Mouse (Mus musculus) bone marrow, adult 2 months (tissue): ENCODE data around the gene Gli2.

Experiments
- CTCF ChIP-seq: fragments of 200-500 bp; IDR thresholded peaks from 2 replicates; pipeline ENCODE4 v1.5.1; 2011; ENCODE audit warnings: low read length, control low read depth; ENCODE audit not compliant: control insufficient read depth, insufficient read depth
- POLR2A ChIP-seq: fragments of 200-500 bp; IDR thresholded peaks from 2 replicates; pipeline ENCODE4 v1.6.1; 2011; ENCODE audit warnings: low read depth, mild to moderate bottlenecking, control low read depth, low read length, borderline replicate concordance; ENCODE audit not compliant: control insufficient read depth

GRCm38 (mm10) chr1:119015108-119015507 lies 38.3 kb downstream of the Gli2 start:
- TF ChIP-seq CTCF (no peak), POLR2A (no peak)
